Mouse (Mus musculus): ENCODE data around the gene Ank3. TPM values are rescaled to one million over a fixed set of nuclear protein-coding genes. Genes with fewer than 3 reads are reported as not detected.
"Not testable (repeated sequence)": the region's sequence is repeated elsewhere in the genome, so short reads cannot be mapped to it uniquely, and the experiment has no call there.

The Ank3 gene
- total RNA-seq, 2 experiments from 2014 or later: 0.77 TPM; not detected in 1

DNA sequence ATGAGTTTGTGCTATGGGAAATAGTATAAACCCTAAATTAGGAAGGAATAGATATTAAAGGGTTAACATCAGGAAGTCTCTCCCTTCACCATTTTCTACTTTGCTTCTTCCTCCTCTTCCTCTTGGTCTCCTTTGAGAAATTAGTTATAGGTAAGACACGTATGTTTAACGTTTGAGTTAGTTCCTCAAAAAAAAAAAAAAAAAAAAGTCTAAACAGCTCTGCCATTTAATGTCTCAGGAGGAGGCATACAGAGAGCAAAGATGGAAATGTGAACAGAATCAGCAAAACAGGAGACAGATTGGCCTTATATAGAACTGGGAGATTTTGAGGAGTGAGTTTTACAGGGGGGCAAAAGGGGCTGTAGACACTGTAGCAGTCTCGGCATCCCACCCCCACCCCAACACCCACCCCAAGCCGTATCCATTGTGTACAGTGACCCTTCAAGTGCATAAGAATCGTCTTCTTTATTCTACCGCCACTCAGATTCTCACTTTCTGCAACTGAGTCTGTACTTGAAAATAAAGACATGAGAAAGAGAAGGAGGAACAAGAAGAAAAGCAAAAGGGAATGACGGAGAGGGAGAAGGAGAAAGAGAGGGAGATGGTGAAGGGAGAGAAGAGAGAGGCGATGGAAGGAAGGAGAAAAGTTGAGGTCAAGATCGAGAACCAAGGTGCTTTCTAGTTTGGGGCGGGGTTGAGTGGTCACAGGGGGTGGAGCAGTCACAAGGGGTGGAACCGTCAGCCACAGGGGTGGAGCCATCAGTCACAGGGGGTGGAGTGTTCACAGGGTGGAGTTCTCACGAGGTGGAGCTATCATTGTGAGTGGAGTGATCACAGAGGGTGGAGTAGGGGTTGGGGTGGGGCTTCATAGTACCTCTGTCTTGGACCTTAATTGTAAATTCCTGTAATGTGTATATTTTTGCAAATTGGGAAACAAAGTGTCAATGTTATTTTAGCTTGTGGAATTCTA is 509.5 kb downstream of the Ank3 start:
- peak; percentile 89 for ATAC-seq (replicated peaks; ENCODE audit: low FRiP score, poor library complexity, severe bottlenecking)

DNA sequence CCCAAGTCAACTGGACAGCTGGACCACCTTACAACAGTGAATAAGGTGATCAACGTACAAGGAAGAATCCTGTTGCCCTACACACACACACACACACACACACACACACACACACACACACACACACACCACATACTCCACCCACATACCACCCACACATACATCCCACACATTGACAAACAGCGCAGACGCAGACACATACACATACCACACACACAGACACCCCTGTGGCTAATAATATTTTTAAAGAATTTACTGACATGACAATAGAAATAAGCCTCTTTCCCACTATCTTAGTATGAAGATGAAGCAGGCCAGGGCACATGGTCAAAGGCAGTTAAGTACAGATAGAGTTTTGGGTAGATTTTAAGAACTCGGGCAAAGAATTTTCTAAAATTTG is 511.3 kb downstream of the Ank3 start:
- peak; percentile 18 for ATAC-seq (replicated peaks; ENCODE audit: low FRiP score, poor library complexity, severe bottlenecking)

DNA sequence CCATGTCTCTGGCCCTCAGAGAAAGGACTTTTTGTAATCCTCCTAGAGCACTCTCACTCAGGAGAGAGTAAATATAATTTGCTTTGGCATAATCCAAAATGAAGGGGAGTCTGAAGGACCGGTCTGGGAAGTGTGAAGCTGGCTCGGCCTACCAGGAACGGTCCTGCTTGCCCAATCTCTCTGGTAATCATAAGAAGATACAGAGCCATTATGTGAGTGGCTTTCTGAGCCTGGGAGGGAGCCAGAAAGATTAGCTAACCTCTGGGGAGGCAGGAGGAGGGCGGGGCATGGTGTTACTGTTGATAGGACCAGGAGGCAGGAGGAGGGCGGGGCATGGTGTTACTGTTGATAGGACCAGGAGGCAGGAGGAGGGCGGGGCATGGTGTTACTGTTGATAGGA is 511.7 kb downstream of the Ank3 start:
- peak; percentile 90 for ATAC-seq (replicated peaks; ENCODE audit: low FRiP score, poor library complexity, severe bottlenecking)

DNA sequence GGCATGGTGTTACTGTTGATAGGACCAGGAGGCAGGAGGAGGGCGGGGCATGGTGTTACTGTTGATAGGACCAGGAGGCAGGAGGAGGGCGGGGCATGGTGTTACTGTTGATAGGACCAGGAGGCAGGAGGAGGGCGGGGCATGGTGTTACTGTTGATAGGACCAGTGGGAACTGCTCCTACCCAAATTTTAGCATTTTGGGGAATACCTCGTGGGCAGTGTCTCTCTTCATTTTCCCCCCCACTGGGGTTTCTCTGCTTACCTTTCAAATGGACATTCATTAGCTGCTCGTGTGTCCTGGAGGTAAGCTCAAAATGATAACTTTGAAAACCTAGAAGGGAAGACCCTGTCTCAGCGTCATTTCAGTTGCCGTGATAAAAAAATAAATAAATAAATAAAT is 512.2 kb downstream of the Ank3 start:
- ATAC-seq (replicated peaks; ENCODE audit: low FRiP score, poor library complexity, severe bottlenecking): not testable (repeated sequence)

DNA sequence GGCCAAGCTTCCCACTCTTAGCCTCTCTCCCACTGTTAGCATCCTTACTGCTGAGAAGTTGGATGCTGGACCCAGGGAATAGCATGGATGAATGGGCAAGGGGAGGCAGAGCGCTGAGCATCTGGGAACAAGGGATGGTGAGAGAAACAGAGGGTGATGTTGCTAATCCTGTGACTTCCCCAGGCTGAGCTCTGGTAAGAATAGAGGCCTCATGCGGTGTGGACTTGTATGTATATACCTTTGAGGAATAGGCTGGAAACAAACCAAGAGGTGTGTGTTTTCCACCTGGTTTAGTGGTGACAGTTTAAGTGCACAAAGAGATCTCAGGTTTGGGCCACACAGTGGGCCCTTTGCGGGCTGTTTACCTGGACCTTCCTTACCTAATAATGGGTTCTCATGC is 517.0 kb downstream of the Ank3 start:
- no peak for ATAC-seq (replicated peaks; ENCODE audit: low FRiP score, poor library complexity, severe bottlenecking)

DNA sequence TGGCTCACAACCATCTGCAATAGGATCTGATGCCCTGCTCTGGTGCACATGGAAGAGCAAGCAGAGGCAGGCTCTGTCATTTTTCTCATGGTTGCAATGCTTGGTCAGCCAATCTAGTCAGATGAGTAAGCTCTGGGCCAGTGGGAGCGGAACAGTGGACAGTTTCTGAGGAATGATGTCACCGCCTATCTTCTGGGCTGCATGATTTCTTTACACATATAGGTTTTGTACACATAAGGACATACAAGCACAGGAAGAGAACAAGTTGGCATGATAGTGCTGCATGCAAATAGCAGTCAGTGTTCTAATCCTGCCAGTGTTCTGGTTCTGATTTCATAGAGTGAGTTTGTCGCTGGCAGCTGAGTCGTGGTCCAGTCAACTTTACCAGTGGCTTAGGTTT is 517.6 kb downstream of the Ank3 start:
- no peak for ATAC-seq (replicated peaks; ENCODE audit: low FRiP score, poor library complexity, severe bottlenecking)

DNA sequence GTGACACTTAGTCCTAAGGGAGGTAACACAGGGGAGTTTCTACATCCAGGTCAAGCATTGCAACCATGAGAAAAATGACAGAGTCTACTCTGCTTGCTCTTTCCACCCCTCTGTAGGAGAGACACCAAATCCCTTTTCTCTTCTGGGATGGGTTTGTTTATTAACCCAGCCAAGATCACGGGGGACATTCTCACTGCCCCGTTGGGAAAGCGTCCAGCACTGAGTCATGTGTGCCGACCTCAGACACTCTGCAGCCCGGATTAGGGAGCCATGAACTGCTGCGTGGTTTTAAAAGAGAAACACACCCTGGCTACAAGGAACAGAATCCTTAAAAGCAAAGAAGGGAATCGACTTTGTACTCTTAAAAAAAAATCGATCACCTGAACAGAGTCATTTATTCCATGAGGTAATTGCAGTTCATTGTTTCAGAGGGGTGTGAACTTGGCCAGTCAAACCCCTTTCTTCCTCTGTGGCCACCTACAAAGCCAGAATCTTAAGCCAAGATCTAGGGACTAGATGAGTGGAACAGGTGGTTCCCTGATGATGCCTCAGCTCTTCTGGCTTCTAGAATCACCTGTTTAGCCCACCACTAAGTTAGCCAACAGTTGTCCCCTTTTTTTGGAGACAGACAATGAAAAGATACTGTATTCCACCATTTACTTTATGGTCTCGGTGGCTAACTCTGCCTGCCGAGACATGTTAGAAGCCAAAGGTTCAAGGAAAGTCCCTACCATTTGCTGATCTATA is 518.3 kb downstream of the Ank3 start:
- no peak for ATAC-seq (replicated peaks; ENCODE audit: low FRiP score, poor library complexity, severe bottlenecking)

DNA sequence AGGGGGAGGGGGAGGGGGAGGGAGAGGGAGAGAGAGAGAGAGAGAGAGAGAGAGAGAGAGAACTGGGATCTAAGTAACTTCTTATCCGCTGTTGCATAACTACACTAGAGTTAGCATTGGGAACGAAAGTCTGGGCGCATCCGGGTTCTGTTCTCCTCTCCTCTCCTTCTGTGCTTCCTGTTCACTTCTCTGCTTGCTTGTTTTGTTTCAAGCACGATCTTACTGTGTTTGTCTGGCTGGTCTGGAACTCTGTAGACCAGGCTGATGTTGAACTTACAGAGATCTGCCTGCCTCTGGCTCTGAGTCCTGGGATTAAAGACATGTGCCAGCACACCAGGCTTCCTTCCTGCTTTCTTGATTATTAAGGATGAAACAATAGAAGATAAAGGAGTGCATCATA is 519.1 kb downstream of the Ank3 start:
- no peak for ATAC-seq (replicated peaks; ENCODE audit: low FRiP score, poor library complexity, severe bottlenecking)

DNA sequence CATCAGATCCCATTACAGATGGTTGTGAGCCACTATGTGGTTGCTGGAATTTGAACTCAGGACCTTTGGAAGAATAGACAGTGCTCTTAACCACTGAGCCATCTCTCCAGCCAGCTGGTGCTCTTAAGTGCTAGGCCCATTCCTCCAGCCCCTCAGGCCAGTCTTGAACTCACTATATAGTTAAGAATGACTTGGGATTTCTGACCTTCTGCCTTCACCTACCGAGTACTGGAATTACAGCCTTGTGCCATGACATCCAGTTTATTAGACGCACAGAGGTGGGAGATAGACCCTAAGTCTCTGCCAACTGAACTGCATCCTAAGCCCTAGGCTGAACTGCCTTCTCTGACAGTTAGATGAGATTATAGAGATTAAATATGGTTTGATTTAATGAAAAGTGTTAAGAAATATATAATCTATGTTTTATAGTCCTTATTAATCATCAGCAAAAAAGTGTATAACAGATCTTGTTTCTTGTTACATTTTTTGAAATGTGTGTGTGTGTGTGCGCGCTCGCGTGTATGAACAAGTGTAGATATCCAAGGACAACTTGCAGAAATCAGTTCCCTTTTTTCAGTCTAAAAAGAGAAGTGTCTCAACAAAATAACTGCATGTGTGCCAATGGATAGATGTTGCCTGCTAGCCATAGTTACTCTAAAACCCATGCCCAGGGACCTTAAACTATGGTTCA is 520.0 kb downstream of the Ank3 start:
- ATAC-seq (replicated peaks; ENCODE audit: low FRiP score, poor library complexity, severe bottlenecking): no peak

DNA sequence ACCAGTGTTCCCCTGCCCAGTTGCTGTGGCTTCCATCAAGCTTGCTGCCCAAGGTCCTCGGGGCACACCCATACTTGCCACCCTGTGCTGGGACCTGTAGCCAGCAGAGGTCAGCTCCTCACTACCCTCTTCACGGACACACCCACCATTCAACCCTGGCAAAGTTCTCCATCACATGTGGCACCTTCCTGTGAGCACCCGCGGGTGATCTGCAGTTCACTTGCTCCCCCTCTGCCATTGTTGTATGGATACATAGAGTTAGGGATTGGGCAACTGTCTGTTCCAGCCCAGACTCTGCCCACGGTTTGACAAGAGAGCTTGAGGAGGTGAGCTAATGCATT is 520.5 kb downstream of the Ank3 start:
- no peak for ATAC-seq (replicated peaks; ENCODE audit: low FRiP score, poor library complexity, severe bottlenecking)

DNA sequence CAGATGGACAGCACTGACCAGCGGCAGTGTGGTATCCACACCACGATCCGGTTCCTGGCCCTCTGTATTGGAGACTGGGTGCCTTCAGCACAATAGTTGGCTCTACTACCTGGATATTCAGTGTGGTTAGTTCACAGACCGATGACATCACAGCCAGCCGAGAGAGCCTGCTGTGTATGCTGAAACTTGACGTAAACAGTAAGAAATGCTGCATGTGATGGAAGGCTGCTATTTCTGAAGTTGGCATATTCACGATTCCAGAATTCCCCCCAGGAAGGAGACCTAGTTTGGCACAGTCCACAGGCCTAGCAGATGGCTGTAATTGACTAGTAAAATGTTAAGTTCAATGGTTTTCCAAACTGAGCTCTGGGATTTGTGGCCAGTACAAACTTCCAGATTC is 521.2 kb downstream of the Ank3 start:
- ATAC-seq (replicated peaks; ENCODE audit: low FRiP score, poor library complexity, severe bottlenecking): no peak

DNA sequence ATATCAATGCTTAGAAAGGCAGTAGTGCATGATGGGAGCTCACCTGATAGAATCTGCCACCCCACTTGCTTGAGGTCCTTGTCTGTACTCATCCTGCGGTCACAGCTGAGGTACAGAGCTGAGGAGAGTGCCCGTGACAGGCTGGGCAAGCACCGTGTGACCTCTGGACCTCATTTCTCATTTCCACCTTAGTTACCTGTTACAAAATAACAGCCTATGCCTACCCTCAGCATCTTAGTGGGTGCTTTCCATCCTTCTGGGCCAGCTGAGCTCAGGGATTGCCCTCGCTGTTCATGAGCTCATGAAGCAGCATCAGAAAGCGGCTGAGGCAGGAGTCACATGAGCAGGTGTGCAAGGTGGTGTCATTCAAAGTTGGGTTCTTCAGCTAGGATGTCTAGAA is 523.5 kb downstream of the Ank3 start:
- no peak for ATAC-seq (replicated peaks; ENCODE audit: low FRiP score, poor library complexity, severe bottlenecking)

DNA sequence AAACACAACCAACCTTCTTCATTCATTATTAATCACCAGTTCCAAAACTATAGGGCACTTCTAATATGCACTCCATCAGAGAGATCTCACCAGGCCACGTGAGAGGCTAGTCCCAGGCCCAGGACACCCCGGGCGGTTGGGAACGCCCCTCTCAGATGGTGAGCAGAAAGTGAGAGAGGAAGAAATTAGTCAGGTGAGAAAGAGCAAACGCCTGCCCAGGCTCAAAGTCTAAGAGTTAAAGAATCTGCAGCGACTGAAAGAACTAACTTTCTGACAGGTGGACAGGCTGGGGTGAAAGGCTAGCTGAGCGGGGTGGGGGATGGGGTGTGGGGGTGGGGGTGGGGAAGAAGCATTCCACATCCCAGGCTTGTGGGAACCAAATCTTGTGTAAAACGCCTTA is 525.2 kb downstream of the Ank3 start:
- no peak for ATAC-seq (replicated peaks; ENCODE audit: low FRiP score, poor library complexity, severe bottlenecking)

DNA sequence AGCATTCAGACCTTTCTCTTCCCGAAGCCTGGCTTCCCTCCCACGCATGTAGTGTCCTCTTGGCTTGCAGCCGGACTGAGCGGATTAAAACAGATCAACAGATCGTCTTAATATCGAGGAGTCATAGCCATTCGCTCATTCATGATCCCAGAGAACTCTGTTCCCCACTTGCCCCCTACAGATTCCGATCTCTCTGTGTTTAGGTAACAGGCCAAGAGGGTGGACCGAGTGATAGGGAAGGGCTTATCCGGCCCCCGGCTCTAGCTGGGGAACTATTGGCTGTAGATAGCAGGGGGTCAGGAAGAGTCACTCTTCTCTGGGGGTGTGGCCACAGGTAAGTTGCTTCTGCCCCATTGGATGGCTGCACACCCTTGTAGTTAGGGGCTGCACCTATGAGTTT is 525.7 kb downstream of the Ank3 start:
- no peak for ATAC-seq (replicated peaks; ENCODE audit: low FRiP score, poor library complexity, severe bottlenecking)

DNA sequence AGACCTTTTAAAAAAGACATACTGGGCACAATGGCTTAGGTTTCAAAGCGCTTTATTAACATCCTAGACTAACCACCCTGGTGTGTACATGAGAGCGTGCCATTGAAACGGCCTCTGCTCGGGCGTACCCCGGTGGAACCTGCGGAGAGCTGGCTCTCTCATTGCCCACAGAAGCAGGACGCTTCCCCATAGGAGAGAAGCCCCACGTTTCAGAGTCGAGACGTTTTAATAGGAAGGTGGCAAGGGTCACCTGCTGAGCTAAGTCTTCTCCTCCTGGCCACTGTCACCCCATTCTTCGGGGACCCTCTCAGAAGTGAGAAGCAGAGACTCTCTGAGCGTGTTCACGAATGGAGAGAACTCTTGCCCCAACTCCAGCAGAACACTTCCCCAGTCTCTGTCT is 526.3 kb downstream of the Ank3 start:
- no peak for ATAC-seq (replicated peaks; ENCODE audit: low FRiP score, poor library complexity, severe bottlenecking)

DNA sequence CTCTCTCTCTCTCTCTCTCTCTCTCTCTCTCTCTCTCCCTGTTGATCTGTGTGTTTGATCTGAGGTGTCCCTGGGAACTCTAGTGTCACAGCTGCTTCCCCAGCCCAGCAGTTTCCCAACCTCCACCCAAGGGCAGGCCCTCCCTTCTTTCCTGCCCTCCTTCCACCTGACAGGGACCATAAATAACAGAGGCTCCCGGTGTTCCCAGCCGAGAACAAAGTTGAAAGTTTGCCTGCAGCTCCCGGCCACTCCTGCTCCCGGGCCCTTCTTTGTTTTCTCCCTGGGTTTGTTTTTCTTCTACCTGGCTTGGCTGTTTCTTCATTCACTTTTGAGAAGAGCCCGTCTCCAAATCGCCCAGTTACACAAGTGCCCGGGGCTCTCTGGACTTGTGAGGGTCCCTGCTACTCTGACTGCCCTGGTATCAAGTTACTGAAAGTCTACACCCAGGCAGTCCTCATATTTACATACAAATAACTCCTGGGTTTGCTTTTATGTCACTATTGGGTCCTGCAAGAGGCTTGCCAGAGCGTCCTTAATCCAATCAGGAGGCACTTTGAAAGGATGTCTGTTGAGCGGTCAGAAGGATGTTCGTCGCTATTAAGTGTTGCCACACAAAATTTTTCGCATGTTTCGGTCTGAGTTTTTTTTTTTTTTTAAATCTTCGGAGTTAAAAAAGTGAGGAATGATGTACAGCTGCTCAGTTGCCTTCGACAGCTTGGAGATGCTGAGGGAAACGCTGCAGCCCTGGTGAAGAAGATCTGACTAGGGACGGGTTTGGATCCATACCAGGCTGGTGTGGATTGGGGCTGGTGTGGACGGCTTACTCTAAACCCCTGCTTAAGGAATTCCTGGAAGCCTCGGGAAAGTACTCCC is 526.9 kb downstream of the Ank3 start:
- ATAC-seq (replicated peaks; ENCODE audit: low FRiP score, poor library complexity, severe bottlenecking): no peak

DNA sequence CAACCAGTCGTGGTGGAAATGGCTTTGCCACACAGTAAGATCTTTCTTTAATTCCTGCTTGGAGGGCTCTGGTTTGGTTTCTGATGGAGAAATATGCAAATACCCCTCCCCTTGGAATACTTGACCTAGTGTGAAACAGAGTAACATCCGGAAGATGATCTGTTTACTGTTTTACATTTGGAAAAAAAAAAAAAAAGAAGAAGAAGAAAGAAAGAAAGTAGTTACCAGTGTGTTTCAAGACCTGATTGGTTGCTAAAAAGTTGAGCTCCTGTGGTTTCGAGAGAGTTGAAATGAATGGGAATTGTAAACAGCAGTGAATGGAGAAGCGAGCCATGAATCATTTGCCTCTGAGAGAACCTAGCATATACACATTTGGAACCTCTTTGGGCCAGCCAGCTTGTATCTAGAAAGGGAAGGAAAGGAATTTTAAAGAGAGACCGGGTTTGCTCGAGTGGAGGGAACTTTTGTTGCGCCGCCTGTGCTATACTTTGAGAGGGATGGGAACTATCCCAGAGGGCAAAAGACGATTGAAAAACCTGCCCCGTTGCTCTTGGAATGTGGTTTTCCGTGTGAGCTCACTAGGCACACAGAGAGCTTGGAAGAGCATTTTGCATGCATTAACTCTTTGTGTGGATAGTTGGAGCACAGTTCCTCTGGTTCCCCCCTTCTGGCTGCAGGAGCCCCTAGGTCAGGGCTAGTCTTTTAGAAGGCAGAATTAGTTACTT is 527.7 kb downstream of the Ank3 start:
- no peak for ATAC-seq (replicated peaks; ENCODE audit: low FRiP score, poor library complexity, severe bottlenecking)

DNA sequence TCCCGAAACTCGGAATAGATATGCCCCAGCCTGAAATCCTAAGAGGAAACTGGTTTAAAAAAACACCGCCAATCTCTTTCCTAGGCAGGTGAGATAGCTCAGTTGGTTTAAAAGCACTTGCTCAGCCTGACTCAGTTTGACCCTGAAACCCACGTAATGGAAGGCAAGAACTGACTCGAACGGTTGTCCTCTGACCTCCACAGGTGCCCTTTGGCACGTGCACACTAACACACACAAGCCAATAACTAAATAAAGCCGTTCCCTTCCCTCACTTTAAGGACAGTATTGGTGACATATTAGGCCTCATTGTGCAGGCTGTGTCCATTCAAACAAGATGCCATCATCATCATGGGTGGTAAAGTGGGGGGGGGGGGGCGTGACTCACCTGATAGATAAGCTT is 528.4 kb downstream of the Ank3 start:
- ATAC-seq (replicated peaks; ENCODE audit: low FRiP score, poor library complexity, severe bottlenecking): no peak

DNA sequence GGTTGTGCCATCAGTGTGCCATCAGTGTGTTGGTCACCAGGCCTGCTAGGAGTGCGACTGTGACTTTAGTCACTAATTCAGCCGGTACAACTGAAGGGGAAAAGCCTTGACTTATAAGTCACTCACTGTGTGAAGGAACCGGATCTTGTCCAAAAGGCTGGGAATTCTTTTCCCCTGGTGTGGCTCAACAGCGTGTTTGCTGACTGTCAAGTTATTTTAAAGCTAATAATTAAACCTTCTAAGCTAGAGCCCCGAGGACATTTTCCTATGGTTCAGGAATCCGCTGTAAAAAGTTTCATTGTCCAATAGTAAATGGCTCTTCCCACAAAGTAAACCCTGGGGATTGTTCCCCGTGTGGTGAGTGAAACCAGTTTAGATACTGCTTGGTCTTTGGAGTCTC is 529.8 kb downstream of the Ank3 start:
- no peak for ATAC-seq (replicated peaks; ENCODE audit: low FRiP score, poor library complexity, severe bottlenecking)

Measured in erythroblast, adult 5-6 weeks (primary cell).